Mouse (Mus musculus): ENCODE data around the gene Tlx2. TPM values are rescaled to one million over a fixed set of nuclear protein-coding genes. Genes with fewer than 3 reads are reported as not detected.

Gene Tlx2
- polyA plus RNA-seq, 1 experiment, result 0.19 TPM

- TF ChIP-seq CEBPB (IDR thresholded peaks at IDR 0.05; ENCODE audit: low read depth) (no peak), USF1 (IDR thresholded peaks at IDR 0.05; ENCODE audit: low read depth) (peak; percentile 49), MYOG (IDR thresholded peaks at IDR 0.05; ENCODE audit: control insufficient read depth, extremely low read depth, insufficient read length) (no peak), MYOD1 (IDR thresholded peaks at IDR 0.05; ENCODE audit: control insufficient read depth, insufficient read length, low read depth) (no peak), CTCF (IDR thresholded peaks at IDR 0.05; ENCODE audit: control insufficient read depth, insufficient read depth, insufficient read length) (peak; percentile 9)
- Histone ChIP-seq H3K79me2 (ENCODE audit: control insufficient read depth, insufficient read depth) (no peaks in the 10 kb centered on the region), H3K27me3 (ENCODE audit: control insufficient read depth, insufficient read depth, insufficient read length) (no peaks in the 10 kb centered on the region), H3K4me3 (ENCODE audit: insufficient read depth, poor library complexity, severe bottlenecking) (peak within 1 kb of the TSS; percentile 51), H3K79me3 (ENCODE audit: low read depth) (no peaks in the 10 kb centered on the region), H3ac (ENCODE audit: control insufficient read depth, insufficient read length, low read depth) (peak within 1 kb of the TSS; percentile 90), H3K36me3 (ENCODE audit: control insufficient read depth, insufficient read depth) (no peaks in the 10 kb centered on the region)
Observed at GRCm38 (mm10) chr6:83101316-83101687, 31.2 kb upstream of the Tlx2 start, which contains the start of the genes Ccdc142 and Gm42688. TSS of gene Ccdc142 (plus strand) at chr6:83101601. TSS of gene Gm42688 (plus strand) at chr6:83101617.

GRCm38 (mm10) chr6:83098411-83098810 is 28.3 kb upstream of the Tlx2 start:
- H3K79me3 ChIP-seq (ENCODE audit: low read depth), result no peaks in the 10 kb centered on the region
- no peaks in the 10 kb centered on the region for H3K36me3 ChIP-seq (ENCODE audit: control insufficient read depth, insufficient read depth)
- peaks cover 4% of the 10 kb centered on the region for H3K27me3 ChIP-seq (ENCODE audit: control insufficient read depth, insufficient read depth, insufficient read length)
- no peak overlapping the region for H3ac ChIP-seq (ENCODE audit: control insufficient read depth, insufficient read length, low read depth)
- no peak overlapping the region for H3K4me3 ChIP-seq (ENCODE audit: insufficient read depth, poor library complexity, severe bottlenecking)
- TF ChIP-seq USF1 (IDR thresholded peaks at IDR 0.05; ENCODE audit: low read depth), result no peak
- TF ChIP-seq MYOG (IDR thresholded peaks at IDR 0.05; ENCODE audit: control insufficient read depth, extremely low read depth, insufficient read length), result no peak
- TF ChIP-seq MAX (IDR thresholded peaks at IDR 0.05), result no peak
- no peak for TF ChIP-seq CEBPB (IDR thresholded peaks at IDR 0.05; ENCODE audit: low read depth)
- no peak for TF ChIP-seq FOSL1 (IDR thresholded peaks at IDR 0.05; ENCODE audit: insufficient read depth, low read length, poor library complexity, severe bottlenecking)
- TF ChIP-seq MYOD1 (IDR thresholded peaks at IDR 0.05; ENCODE audit: control insufficient read depth, insufficient read length, low read depth), result no peak
- TF ChIP-seq CTCF (IDR thresholded peaks at IDR 0.05; ENCODE audit: control insufficient read depth, insufficient read depth, insufficient read length), result no peak
- no peaks in the 10 kb centered on the region for H3K79me2 ChIP-seq (ENCODE audit: control insufficient read depth, insufficient read depth)

DNA sequence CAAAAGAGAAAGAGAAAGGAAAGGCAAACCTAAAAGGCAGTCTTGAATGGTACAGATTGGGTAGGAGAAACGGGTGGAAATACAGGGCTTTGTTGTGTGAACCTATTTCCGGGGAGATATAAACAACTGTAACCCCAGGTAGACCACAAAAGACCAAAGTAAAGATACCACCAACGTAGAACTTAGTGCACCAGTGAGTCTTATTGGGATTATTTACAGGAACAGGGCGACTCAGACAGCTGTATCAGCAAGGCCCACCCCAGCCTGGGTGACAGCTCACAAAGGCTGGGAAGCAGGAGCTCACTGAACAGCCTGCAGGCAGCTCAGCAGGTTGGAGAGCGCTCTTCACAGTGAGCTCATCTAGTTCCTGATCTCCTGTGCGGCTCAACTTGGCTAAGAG is 25.9 kb upstream of the Tlx2 start:
- H3K27me3 ChIP-seq (ENCODE audit: control insufficient read depth, insufficient read depth, insufficient read length), result peaks cover 7% of the 10 kb centered on the region
- H3K79me3 ChIP-seq (ENCODE audit: low read depth), result no peaks in the 10 kb centered on the region
- no peaks in the 10 kb centered on the region for H3K36me3 ChIP-seq (ENCODE audit: control insufficient read depth, insufficient read depth)
- H3ac ChIP-seq (ENCODE audit: control insufficient read depth, insufficient read length, low read depth), result no peak overlapping the region
- no peak overlapping the region for H3K4me3 ChIP-seq (ENCODE audit: insufficient read depth, poor library complexity, severe bottlenecking)
- TF ChIP-seq MYOG (IDR thresholded peaks at IDR 0.05; ENCODE audit: control insufficient read depth, extremely low read depth, insufficient read length) (no peak), USF1 (IDR thresholded peaks at IDR 0.05; ENCODE audit: low read depth) (no peak), MYOD1 (IDR thresholded peaks at IDR 0.05; ENCODE audit: control insufficient read depth, insufficient read length, low read depth) (no peak), MAX (IDR thresholded peaks at IDR 0.05) (no peak)
- no peaks in the 10 kb centered on the region for H3K79me2 ChIP-seq (ENCODE audit: control insufficient read depth, insufficient read depth)

DNA sequence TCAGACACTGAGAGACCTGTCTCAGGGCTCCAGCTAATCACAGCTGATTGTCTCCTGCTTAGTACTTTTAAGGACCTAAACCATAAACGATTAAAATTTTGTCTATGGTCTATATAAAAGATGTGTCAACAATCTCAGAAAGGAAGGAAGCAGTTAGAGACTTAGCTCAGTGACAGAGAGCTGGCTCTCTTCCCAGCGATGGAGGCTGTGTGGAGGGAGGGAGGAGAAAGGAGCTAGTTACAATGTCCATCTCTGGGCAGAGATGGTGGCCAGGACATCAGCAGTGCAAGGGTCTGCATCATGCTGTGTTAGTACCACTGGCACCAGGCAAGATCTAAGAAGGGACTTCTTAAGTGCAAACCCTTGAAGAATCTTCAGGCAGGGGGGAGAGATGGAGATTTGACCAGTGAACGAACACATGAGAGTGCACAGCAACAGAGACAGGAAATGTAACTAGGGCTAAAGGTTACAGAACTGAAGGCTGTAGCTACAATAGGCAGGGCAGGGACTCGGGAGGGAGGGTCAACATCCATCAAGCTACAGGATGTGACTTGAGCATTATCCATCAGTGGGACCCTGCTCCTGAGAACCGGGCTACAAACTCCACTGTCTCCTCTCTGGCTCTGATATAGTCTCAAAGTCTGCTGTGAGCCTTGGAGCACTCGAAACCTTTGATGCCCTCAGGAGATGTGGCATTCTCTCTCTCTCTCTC is 22.5 kb upstream of the Tlx2 start:
- Histone ChIP-seq H3K36me3 (ENCODE audit: control insufficient read depth, insufficient read depth) (no peaks in the 10 kb centered on the region), H3K4me3 (ENCODE audit: insufficient read depth, poor library complexity, severe bottlenecking) (no peak overlapping the region), H3K79me3 (ENCODE audit: low read depth) (no peaks in the 10 kb centered on the region), H3ac (ENCODE audit: control insufficient read depth, insufficient read length, low read depth) (no peak overlapping the region), H3K27me3 (ENCODE audit: control insufficient read depth, insufficient read depth, insufficient read length) (peaks cover 33% of the 10 kb centered on the region), H3K79me2 (ENCODE audit: control insufficient read depth, insufficient read depth) (no peaks in the 10 kb centered on the region)
- TF ChIP-seq USF1 (IDR thresholded peaks at IDR 0.05; ENCODE audit: low read depth), result no peak
- no peak for TF ChIP-seq MAX (IDR thresholded peaks at IDR 0.05)
- TF ChIP-seq FOSL1 (IDR thresholded peaks at IDR 0.05; ENCODE audit: insufficient read depth, low read length, poor library complexity, severe bottlenecking), result no peak
- TF ChIP-seq CTCF (IDR thresholded peaks at IDR 0.05; ENCODE audit: control insufficient read depth, insufficient read depth, insufficient read length), result no peak
- TF ChIP-seq MYOG (IDR thresholded peaks at IDR 0.05; ENCODE audit: control insufficient read depth, extremely low read depth, insufficient read length), result no peak
- no peak for TF ChIP-seq CEBPB (IDR thresholded peaks at IDR 0.05; ENCODE audit: low read depth)
- no peak for TF ChIP-seq MYOD1 (IDR thresholded peaks at IDR 0.05; ENCODE audit: control insufficient read depth, insufficient read length, low read depth)

DNA sequence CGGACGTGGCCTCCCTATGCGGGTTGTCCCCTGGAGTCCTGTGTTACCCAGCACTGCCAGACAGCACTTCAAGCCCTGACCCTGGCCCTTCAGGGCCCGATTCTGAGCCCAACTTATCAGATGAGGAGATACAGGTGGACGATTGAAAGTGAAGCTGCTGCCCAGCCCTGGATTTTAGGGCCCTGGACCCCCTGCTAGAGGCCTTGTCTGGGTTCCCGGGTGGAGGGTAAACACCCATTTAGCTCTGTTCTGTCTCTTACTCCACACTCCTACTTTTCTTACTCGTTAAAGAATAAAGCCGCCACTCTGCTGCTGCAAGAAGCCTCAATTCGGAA is 17.8 kb upstream of the Tlx2 start:
- Histone ChIP-seq H3K79me3 (ENCODE audit: low read depth) (no peaks in the 10 kb centered on the region), H3ac (ENCODE audit: control insufficient read depth, insufficient read length, low read depth) (no peak overlapping the region), H3K36me3 (ENCODE audit: control insufficient read depth, insufficient read depth) (no peaks in the 10 kb centered on the region), H3K79me2 (ENCODE audit: control insufficient read depth, insufficient read depth) (no peaks in the 10 kb centered on the region), H3K27me3 (ENCODE audit: control insufficient read depth, insufficient read depth, insufficient read length) (peaks cover 52% of the 10 kb centered on the region), H3K4me3 (ENCODE audit: insufficient read depth, poor library complexity, severe bottlenecking) (no peak overlapping the region)
- TF ChIP-seq MAX (IDR thresholded peaks at IDR 0.05) (no peak), MYOD1 (IDR thresholded peaks at IDR 0.05; ENCODE audit: control insufficient read depth, insufficient read length, low read depth) (no peak), USF1 (IDR thresholded peaks at IDR 0.05; ENCODE audit: low read depth) (no peak), FOSL1 (IDR thresholded peaks at IDR 0.05; ENCODE audit: insufficient read depth, low read length, poor library complexity, severe bottlenecking) (no peak), CEBPB (IDR thresholded peaks at IDR 0.05; ENCODE audit: low read depth) (no peak), MYOG (IDR thresholded peaks at IDR 0.05; ENCODE audit: control insufficient read depth, extremely low read depth, insufficient read length) (no peak), CTCF (IDR thresholded peaks at IDR 0.05; ENCODE audit: control insufficient read depth, insufficient read depth, insufficient read length) (no peak)

All from C2C12 (cell line).